Mouse (Mus musculus) midbrain, embryonic 13.5 days (tissue): Measurements from ENCODE around the gene Cyth4. TPM values are rescaled to one million over a fixed set of nuclear protein-coding genes. Genes with fewer than 3 reads are reported as not detected.

ENCODE experiments used
- ATAC-seq: fragments of 200-750 bp; cut with Nextera tagmentation; 2 replicates; pipeline ENCODE4 v1.8.0; 2017; ENCODE audit warnings: mild to moderate bottlenecking, moderate TSS enrichment, moderate library complexity
- H3K27ac ChIP-seq: fragments of 300-500 bp; sonication (generic); 2 replicates; pipeline ENCODE4 v1.5.1; 2015; ENCODE audit warnings: inconsistent platforms, mild to moderate bottlenecking, moderate library complexity
- H3K27me3 ChIP-seq: fragments of 300-500 bp; sonication (generic); 2 replicates; pipeline ENCODE4 v1.6.1; 2015; ENCODE audit warnings: mild to moderate bottlenecking, inconsistent platforms
- H3K36me3 ChIP-seq: fragments of 300-500 bp; sonication (generic); 2 replicates; pipeline ENCODE4 v1.6.1; 2015; ENCODE audit warnings: mild to moderate bottlenecking, inconsistent platforms
- H3K4me1 ChIP-seq: fragments of 300-500 bp; sonication (generic); replicated peaks from 2 replicates; pipeline ENCODE4 v1.6.1; 2015; ENCODE audit warnings: inconsistent platforms
- H3K4me2 ChIP-seq: fragments of 300-500 bp; sonication (generic); replicated peaks from 2 replicates; pipeline ENCODE4 v1.6.1; 2015; ENCODE audit warnings: moderate library complexity, mild to moderate bottlenecking, inconsistent platforms
- H3K4me3 ChIP-seq: fragments of 300-500 bp; sonication (generic); replicated peaks from 2 replicates; pipeline ENCODE4 v1.5.1; 2015; ENCODE audit warnings: mild to moderate bottlenecking, inconsistent platforms
- H3K9ac ChIP-seq: fragments of 300-500 bp; sonication (generic); replicated peaks from 2 replicates; pipeline ENCODE4 v1.6.1; 2015; ENCODE audit warnings: mild to moderate bottlenecking, inconsistent platforms
- H3K9me3 ChIP-seq: fragments of 300-500 bp; sonication (generic); 2 replicates; pipeline ENCODE4 v1.6.1; 2016; ENCODE audit warnings: mild to moderate bottlenecking, inconsistent platforms
- WGBS: fragments of 180-500 bp; shearing (Covaris S2); methylation state at CpG from one replicate; pipeline ENCODE4 v1.1.7; 2015; 5-methylcytosine and 5-hydroxymethylcytosine counted together
- polyA plus RNA-seq: library from polyadenylated mRNA; unstranded; fragments of >200 nt; fragmentation: Nextera tagmentation; extraction: Ambion mirVana; gene quantifications from 2 replicates; pipeline ENCODE4 v1.2.1, GENCODE M21; 2015

The Cyth4 gene
- polyA plus RNA-seq: 3.7 and 5.8 TPM in 2 replicates

DNA sequence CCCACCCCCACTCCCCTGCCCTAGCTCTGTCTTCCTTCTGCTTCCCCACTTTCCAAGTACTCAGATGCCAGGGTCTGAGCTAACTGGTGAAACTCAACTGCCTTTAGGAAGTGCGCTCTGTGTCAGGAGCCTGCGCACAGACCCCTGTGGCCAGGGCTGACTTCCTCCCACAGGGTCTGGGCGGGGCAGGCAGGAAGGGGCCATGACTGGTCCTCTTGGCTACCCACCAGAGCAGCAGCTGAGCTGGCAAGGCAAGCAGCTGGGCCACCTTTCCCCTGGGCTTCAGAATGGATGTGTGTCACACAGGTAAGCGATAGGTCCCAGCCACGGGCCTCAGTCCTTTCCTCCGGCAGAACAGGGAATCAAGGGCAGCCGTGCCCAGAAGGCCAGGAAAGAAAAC, at the start of gene Cyth4:
TSS of gene Cyth4 (plus strand) at position 134 of the 400 bp plus-strand sequence.
- H3K27ac ChIP-seq: no peak within 1 kb of the TSS
- H3K4me2 ChIP-seq: no peak within 1 kb of the TSS
- H3K4me3 ChIP-seq: no peak within 1 kb of the TSS
- H3K4me1 ChIP-seq: no peaks in the 10 kb centered on the region
- H3K27me3 ChIP-seq: no peaks in the 10 kb centered on the region
- H3K9me3 ChIP-seq: no peaks in the 10 kb centered on the region
- 88% methylated on average over 7 of the region's 7 CpGs for WGBS
- no peaks in the 10 kb centered on the region for H3K36me3 ChIP-seq
- no peak for ATAC-seq
- H3K9ac ChIP-seq: no peak within 1 kb of the TSS

DNA sequence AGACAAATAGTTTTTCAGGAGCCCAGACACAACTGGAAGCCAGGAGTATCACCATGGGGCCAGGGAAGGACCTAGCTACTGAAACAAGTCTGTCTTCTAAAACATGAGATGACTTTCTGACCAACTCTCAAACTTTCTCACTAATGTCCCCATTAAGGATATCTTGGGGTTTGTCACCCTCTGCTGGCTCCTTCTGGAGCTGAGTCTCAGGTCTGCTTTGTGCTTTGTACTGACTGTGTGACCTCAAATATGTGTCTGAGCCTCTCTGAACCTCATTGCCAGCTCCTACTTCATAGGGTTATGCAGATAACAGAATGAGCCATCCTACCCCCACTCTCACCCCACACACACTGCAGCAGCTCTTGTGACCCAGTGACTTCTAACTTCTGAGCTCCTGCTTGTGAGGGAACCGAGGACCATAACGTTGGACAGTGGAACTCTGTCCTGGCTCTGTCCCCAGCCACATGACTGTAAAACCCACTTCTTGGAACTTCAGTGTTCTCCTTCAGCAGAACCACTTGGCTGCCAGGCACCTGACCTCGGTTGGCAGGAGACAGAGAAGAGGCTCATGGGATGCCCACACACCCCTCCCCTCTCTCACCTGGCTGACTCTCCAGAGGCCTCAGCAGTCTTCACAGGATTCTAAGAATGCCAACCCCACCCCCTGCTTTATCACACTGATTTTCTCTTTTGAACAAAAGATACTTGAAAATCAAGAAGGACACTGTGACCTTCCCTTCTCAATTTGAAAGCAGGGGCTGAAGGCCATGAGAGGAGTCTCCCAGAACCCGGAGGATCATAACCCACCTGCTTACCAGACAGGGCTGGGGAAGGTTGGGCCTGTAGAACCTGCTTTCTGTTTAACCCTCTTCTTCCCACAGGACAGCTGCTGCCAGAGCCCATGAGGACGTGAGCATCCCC, 49.2 kb upstream of the Cyth4 start:
- H3K4me1 ChIP-seq: peaks cover 23% of the 10 kb centered on the region
- WGBS: 52% methylated on average over 5 of the region's 5 CpGs

DNA sequence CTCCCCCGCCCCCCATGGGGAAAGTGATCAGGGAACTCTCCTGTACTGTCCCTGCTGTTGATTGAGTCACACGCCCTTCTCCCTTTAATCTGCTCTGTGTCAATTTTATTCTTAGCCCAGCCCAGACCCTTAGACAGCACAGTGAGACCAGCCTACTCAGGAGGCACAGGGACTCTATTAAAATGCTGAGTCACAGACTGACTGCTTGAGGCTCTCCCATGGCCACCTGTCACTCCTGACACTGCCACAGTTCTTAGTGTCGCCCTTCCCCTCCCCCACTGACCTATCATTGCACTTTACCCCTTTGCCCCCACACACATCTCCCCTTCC, 48.5 kb upstream of the Cyth4 start:
- ATAC-seq: peak; percentile 24; the same call in 1 of the 2 replicates
- Histone ChIP-seq H3K4me1 (peaks cover 23% of the 10 kb centered on the region), H3K4me2 (no peak overlapping the region), H3K36me3 (no peaks in the 10 kb centered on the region), H3K4me3 (no peak overlapping the region), H3K27me3 (no peaks in the 10 kb centered on the region), H3K9ac (no peak overlapping the region), H3K27ac (no peak overlapping the region), H3K9me3 (peaks cover 13% of the 10 kb centered on the region; the same call in 1 of the 2 replicates)
- 30% methylated on average over 3 of the region's 3 CpGs for WGBS

More for the DNA sequence above, 49.2 kb upstream of the Cyth4 start:
- peaks cover 13% of the 10 kb centered on the region; the same call in 1 of the 2 replicates for H3K9me3 ChIP-seq
- H3K9ac ChIP-seq: no peak overlapping the region
- H3K27me3 ChIP-seq: no peaks in the 10 kb centered on the region
- H3K4me2 ChIP-seq: no peak overlapping the region
- H3K4me3 ChIP-seq: no peak overlapping the region
- H3K36me3 ChIP-seq: no peaks in the 10 kb centered on the region
- no peak overlapping the region for H3K27ac ChIP-seq
- no peak for ATAC-seq

DNA sequence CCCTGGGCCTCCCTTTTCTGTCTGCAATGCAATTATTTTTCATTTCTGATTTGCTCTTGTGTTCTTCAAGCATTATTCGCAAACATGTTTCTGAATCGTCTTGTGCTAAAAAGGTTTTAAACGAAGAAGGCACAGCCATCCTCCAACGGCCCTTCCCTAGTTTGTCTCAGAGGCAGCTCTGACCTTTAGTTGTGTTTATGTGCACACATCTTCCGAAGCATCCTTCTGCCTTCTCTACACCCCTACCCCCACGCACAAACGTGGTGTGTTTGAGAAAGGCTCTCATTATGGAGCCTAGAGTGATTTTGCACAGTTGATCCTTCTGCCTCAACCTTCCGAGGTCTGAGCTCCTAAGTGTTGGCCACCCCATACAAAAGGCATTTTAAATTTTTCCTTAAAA, 48.1 kb upstream of the Cyth4 start:
- H3K4me1 ChIP-seq: peaks cover 23% of the 10 kb centered on the region
- H3K4me2 ChIP-seq: no peak overlapping the region
- H3K9ac ChIP-seq: no peak overlapping the region
- no peak overlapping the region for H3K4me3 ChIP-seq
- no peak for ATAC-seq
- peaks cover 13% of the 10 kb centered on the region; the same call in 1 of the 2 replicates for H3K9me3 ChIP-seq
- no peaks in the 10 kb centered on the region for H3K27me3 ChIP-seq
- WGBS: 71% methylated on average over 8 of the region's 8 CpGs
- H3K36me3 ChIP-seq: no peaks in the 10 kb centered on the region
- no peak overlapping the region for H3K27ac ChIP-seq

DNA sequence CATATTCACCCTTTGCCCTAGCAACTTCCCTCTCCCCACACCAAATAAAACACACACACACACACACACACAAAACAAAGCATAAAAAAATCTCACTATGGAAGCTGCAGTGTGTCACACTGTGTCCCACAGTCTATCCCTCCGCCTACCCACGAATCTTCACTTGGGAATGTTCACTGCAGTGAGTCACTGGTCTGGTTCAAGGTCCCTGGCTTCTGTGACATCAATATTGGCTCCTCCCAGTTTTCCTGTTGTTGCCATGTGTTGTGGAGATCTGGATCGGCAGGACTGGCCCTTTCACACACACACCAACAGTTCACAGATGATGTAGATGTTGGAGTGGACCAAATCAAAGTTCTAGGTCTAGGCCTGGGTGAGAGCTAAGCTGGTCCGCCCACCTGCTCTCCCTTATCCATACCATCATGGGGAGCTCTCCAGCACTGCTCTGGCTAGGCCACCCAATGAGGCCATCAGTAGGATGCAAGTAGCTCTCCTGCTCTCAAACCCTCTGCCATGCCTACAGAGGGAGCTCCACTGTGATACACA, 47.6 kb upstream of the Cyth4 start:
- Histone ChIP-seq H3K4me3 (no peak overlapping the region), H3K4me2 (no peak overlapping the region), H3K9me3 (peaks cover 13% of the 10 kb centered on the region; the same call in 1 of the 2 replicates), H3K27ac (no peak overlapping the region), H3K9ac (no peak overlapping the region), H3K36me3 (no peaks in the 10 kb centered on the region), H3K4me1 (peaks cover 23% of the 10 kb centered on the region), H3K27me3 (no peaks in the 10 kb centered on the region)
- ATAC-seq: 0 out of 2 replicates have a peak, but pooled peaks have one; percentile 34
- WGBS: 78% methylated on average over 4 of the region's 4 CpGs

DNA sequence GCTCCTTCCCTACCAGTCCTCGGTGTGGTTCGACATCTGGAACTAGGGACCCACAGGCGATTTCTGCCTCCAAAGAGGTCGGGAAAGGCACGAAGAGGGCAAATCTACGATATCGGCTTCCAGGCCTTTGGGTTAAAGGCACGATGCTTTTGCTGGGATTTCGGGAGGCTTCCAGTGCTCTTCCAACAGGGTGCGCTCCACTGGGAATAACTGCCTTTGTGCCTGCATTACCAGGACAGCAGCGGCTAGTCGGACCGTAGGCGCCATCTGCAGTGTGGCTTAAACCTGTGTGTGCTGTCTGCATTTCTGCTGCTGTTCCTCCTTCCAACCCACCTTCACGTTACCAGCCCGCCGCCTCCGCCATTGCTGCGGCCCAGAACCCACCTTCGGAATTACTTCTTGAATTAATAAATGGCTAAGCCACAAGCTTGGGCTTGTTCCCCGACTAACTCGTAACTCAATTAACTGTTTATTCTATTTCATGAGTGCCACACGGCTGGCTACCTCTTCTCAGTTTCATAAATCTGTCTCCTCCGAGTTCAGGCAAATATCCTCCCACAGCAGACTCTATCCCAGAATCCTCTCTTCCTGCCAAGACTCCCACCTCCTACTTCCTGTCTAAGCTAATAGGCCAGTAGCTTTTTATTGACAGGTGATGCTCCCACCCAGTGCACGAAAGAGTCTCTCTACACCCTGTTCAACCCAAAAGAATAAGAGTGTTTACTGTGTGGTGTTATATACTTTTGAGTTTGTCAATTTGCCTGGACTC, 42.1 kb upstream of the Cyth4 start:
- no peak overlapping the region for H3K9ac ChIP-seq
- ATAC-seq: no peak
- H3K4me1 ChIP-seq: no peaks in the 10 kb centered on the region
- H3K4me3 ChIP-seq: no peak overlapping the region
- no peaks in the 10 kb centered on the region for H3K27me3 ChIP-seq
- H3K27ac ChIP-seq: no peak overlapping the region
- H3K4me2 ChIP-seq: 0 out of 2 replicates have a peak overlapping the region, but pooled peaks have one; percentile 3
- 71% methylated on average over 25 of the region's 25 CpGs for WGBS
- H3K36me3 ChIP-seq: no peaks in the 10 kb centered on the region
- peaks cover 13% of the 10 kb centered on the region; the same call in 1 of the 2 replicates for H3K9me3 ChIP-seq

DNA sequence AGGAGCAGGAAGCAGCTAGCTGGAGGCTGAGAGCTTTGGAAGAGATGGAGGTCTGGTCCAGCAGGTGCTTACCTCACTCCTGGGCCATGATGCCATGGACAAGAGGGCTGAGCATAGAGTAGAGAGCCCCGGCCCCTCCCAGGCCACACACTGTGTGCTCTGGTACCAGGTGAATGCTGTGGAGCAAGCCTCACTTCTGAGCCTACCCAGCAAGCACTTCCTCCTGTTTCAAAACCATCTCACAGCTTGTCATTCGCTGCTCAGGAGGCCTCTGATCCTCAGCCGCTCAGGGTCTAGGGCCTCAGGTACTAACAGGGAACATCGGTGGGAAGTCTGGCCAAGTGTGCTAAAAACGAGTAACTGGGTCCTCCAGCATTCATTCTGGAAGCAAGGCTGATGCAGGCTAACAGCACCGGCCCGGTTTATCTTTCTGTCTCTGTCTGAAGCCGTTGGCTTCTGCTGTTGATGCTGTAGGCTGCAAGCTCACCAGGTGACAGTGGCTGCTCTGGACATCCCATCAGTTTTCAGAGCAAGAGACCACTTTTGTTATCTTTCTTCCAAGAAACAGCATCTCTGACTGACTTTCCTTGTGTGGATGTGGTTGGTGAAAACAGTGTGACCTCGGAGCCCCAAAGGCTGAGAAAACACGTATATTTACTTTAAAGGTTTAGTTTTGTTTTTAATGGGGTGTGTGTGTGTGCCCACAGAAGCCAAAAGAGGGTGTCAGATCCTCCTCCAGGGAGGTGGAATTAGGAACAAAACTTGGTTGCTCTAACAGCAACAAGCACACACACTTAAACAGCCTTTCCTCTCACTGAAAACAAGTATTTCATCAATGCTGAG, 38.9 kb upstream of the Cyth4 start:
- no peak overlapping the region for H3K27ac ChIP-seq
- H3K27me3 ChIP-seq: no peaks in the 10 kb centered on the region
- H3K4me1 ChIP-seq: no peaks in the 10 kb centered on the region
- 73% methylated on average over 10 of the region's 10 CpGs for WGBS
- H3K36me3 ChIP-seq: no peaks in the 10 kb centered on the region
- no peaks in the 10 kb centered on the region for H3K9me3 ChIP-seq
- no peak overlapping the region for H3K4me2 ChIP-seq
- ATAC-seq: no peak
- no peak overlapping the region for H3K9ac ChIP-seq
- no peak overlapping the region for H3K4me3 ChIP-seq

DNA sequence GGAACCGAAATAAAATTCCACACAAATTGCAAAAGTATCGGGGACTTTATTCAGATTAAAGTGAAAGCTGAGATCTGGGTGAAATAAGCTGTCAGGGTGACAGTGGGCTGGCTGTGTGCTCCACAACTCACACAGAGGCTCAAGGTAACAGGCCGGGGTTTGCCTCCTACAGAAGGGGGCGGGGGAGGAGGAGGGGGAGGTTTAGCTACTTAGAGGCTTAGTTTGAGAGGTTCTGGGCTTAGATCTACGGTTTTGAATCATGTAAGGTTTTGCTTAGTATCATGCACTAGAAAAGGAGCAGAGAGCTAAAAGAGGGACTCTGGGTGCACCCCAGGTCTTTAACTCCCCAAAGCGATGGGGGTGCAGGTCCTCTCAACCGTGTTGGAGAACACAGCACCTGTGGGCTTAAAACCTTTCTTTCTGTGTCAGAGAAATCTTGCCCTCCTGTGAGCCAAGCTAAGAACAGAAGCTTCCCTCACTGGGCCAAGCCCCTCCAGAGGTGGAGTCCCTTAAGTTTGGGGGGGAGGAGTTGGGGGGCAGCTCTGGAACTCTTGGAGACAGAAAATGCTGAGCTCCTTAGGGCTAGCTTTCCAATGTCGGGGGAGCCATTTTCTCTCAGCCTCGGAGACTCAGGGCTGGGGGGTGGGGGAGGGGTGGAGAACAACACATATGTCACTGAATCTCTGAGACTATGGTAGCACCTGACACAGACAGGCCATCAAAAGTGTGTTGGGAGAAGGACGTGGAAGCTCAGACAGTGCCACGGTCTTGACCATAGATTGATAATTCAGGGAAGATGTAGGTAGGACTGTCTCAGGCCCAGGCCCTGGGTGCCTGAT, 37.5 kb upstream of the Cyth4 start:
- 52% methylated on average over 11 of the region's 11 CpGs for WGBS
- Histone ChIP-seq H3K36me3 (no peaks in the 10 kb centered on the region), H3K9ac (no peak overlapping the region), H3K4me3 (no peak overlapping the region), H3K4me1 (no peaks in the 10 kb centered on the region), H3K27ac (no peak overlapping the region), H3K27me3 (no peaks in the 10 kb centered on the region), H3K9me3 (no peaks in the 10 kb centered on the region), H3K4me2 (no peak overlapping the region)
- no peak for ATAC-seq

DNA sequence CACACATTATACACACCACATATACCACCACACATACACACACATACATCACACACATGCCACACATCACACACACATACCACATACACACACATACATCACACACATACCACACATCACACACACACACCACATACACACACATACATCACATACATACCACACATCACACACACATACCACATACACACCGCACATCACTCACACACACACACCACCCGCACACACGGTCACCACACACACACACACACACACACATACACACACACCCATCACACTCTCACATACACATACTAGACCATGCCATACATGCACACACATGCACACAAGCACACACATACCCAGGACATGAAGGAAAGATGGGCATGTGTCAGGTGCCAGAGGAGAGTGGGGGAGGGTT, 33.5 kb upstream of the Cyth4 start:
- WGBS: 96% methylated on average over 3 of the region's 3 CpGs
- Histone ChIP-seq H3K27ac (no peak overlapping the region), H3K36me3 (no peaks in the 10 kb centered on the region), H3K9me3 (no peaks in the 10 kb centered on the region), H3K4me3 (no peak overlapping the region), H3K4me1 (no peaks in the 10 kb centered on the region), H3K27me3 (no peaks in the 10 kb centered on the region), H3K4me2 (no peak overlapping the region), H3K9ac (no peak overlapping the region)
- no peak for ATAC-seq

DNA sequence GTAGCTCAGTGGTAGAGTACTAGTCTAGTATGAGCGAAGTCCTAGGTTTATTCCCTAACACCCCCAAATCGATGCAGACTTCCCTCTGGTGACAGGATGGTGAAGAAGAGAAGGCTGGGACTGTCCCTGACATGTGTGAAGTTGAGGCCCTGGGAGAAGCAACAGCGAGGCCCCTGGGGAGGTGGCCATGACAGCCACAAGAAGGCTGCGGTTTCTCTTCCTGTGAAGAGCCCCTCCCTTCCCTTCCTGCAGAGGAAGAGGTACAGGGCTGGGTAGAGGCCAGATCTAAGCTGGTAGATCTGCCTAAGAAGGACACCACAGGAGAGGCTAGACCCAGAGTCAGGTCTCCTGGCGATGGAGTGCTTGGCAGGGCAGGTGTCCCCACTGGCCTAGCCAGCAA, 32.9 kb upstream of the Cyth4 start:
- Histone ChIP-seq H3K36me3 (no peaks in the 10 kb centered on the region), H3K4me3 (no peak overlapping the region), H3K27ac (no peak overlapping the region), H3K4me2 (no peak overlapping the region), H3K4me1 (no peaks in the 10 kb centered on the region), H3K9me3 (no peaks in the 10 kb centered on the region), H3K9ac (no peak overlapping the region), H3K27me3 (no peaks in the 10 kb centered on the region)
- no peak for ATAC-seq
- WGBS: 86% methylated on average over 5 of the region's 5 CpGs
